Mouse (Mus musculus) stomach, postnatal 0 days (tissue): ENCODE results near the gene Trpm7.
"Not testable (repeated sequence)": the region's sequence is repeated elsewhere in the genome, so short reads cannot be mapped to it uniquely, and the experiment has no call there.

Source experiments
- CTCF ChIP-seq: IDR thresholded peaks from 2 replicates; pipeline ENCODE4 v1.5.1; 2016; ENCODE audit warnings: antibody characterized with exemption, low read depth, mild to moderate bottlenecking, moderate library complexity
- EP300 ChIP-seq: optimal IDR thresholded peaks from 2 replicates; pipeline ENCODE3; 2016; ENCODE audit warnings: antibody characterized with exemption

GRCm38 (mm10) chr2:126882711-126883110, 6.7 kb upstream of the Trpm7 start:
- not testable (repeated sequence) for TF ChIP-seq CTCF, EP300
